Mouse (Mus musculus): Measurements from ENCODE around the gene Slc35a3. TPM values are rescaled to one million over a fixed set of nuclear protein-coding genes. Genes with fewer than 3 reads are reported as not detected.
"Not testable (repeated sequence)": the region's sequence is repeated elsewhere in the genome, so short reads cannot be mapped to it uniquely, and the experiment has no call there.

The Slc35a3 gene
- polyA plus RNA-seq (2015; fragmentation: Nextera tagmentation; extraction: Ambion mirVana), result 10.0 TPM in 2 replicates

DNA sequence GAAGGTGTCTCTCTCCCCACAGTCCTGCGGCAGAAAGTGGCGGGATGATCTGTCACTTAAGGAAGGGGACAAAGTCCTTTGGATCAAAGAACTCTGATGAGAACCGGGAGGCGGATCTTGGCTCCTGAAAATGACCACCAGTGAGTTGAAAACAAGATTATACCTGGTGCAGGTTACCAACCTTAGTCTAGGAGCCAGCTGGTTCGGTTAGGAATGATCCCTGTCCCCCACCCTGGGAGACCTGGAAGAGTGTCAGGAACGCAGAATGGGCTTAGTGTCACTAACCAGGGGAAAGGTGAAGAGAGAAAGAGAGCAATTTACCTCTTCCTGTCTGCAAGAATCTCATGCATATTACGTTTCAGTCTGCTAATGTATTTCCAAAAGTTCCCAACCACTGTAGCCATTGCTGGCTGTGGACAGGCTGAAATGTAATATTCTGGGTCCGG, at the start of gene Slc35a3:
Gene Slc35a3, minus strand, starts transcription at position 396 of the 446 bp plus-strand sequence.
- peak within 1 kb of the TSS; percentile 87 for H3K4me2 ChIP-seq (replicated peaks; ENCODE audit: low read depth, low read length)
- WGBS, result 3% methylated on average over 8 of the region's 8 CpGs
- DNase-seq (ENCODE audit: low spot score) (no peak), ATAC-seq (peak; percentile 9)
- H3K36me3 ChIP-seq (ENCODE audit: insufficient read depth, low read length), result no peaks in the 10 kb centered on the region
- peak within 1 kb of the TSS; percentile 93 for H3K9ac ChIP-seq (replicated peaks; ENCODE audit: low read depth)
- TF ChIP-seq CTCF (IDR thresholded peaks at IDR 0.05) (no peak), EP300 (IDR thresholded peaks at IDR 0.05) (no peak)
- no peaks in the 10 kb centered on the region for H3K9me3 ChIP-seq (ENCODE audit: low read length)
- H3K4me3 ChIP-seq (ENCODE audit: low read depth, low read length), result peak within 1 kb of the TSS; percentile 92
- no peaks in the 10 kb centered on the region for H3K27me3 ChIP-seq (replicated peaks; ENCODE audit: insufficient read depth, low read length)
- H3K4me1 ChIP-seq (ENCODE audit: insufficient read depth, low read depth, low read length), result peaks cover 5% of the 10 kb centered on the region; the same call in 1 of the 2 replicates
- H3K27ac ChIP-seq (ENCODE audit: low read length), result peak within 1 kb of the TSS; percentile 88

DNA sequence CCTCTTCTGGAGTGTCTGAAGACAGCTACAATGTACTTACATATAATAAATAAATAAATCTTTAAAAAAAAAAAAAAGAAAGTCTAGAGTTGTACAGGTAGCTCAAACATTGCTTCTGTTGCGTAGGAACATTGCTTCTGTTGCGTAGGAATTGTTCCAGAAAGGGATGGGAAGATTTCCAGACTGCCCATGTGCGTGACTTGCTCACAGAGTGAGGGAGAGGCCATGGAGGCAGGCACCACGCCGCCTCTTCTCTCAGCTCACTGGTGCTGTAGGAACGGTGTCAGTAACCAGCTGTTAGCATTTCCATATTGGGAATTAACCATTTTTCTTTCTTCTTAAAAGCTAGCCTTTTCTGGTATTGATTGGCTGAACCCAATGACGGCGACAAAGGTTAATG, 40.2 kb upstream of the Slc35a3 start:
- 88% methylated on average over 8 of the region's 8 CpGs for WGBS

DNA sequence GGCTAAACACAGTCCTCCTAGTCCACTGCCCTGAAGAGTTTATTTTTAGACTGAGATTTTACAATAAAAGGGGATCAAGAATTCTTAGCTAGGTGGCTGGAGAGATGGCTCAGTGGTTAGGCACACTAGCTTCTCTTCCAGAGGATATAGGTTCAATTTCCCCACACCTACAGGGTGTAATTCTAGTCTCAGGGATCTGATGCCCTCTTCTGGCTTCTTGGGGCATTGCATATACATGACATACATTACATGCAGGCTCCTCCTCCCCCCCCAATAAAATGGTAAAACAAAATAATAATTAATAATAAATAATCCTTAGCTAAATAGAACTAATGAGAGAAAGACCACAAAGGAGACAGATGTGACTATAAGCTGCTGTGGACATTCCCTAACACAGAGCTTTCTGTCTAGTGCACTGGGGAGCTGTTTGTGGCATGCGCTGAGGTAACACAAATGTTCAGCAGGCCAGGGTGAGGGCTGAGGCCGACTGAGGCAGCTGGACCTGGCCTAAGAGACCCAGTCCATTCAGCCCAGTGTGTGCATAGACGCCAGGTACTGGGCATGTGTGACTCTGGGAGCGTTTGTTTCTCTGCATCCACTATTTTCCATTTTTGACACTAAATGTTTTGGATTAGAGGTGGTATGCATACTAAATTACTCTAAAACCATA, 38.7 kb upstream of the Slc35a3 start:
- ATAC-seq, result no peak
- peaks cover 3% of the 10 kb centered on the region for H3K36me3 ChIP-seq (ENCODE audit: insufficient read depth, low read length)
- H3K4me3 ChIP-seq (ENCODE audit: low read depth, low read length), result no peak overlapping the region
- H3K9ac ChIP-seq (replicated peaks; ENCODE audit: low read depth), result no peak overlapping the region
- WGBS, result 78% methylated on average over 4 of the region's 4 CpGs
- H3K9me3 ChIP-seq (ENCODE audit: low read length), result no peaks in the 10 kb centered on the region
- no peaks in the 10 kb centered on the region for H3K27me3 ChIP-seq (replicated peaks; ENCODE audit: insufficient read depth, low read length)
- TF ChIP-seq EP300 (IDR thresholded peaks at IDR 0.05) (no peak), CTCF (IDR thresholded peaks at IDR 0.05) (peak; percentile 75)
- H3K4me1 ChIP-seq (ENCODE audit: insufficient read depth, low read depth, low read length), result no peaks in the 10 kb centered on the region
- no peak overlapping the region for H3K4me2 ChIP-seq (replicated peaks; ENCODE audit: low read depth, low read length)
- no peak overlapping the region for H3K27ac ChIP-seq (ENCODE audit: low read length)
- peak; percentile 63 for DNase-seq (ENCODE audit: low spot score)

More for the DNA sequence above, 40.2 kb upstream of the Slc35a3 start:
- no peak overlapping the region for H3K27ac ChIP-seq (ENCODE audit: low read length)
- no peak overlapping the region for H3K9ac ChIP-seq (replicated peaks; ENCODE audit: low read depth)
- peaks cover 12% of the 10 kb centered on the region for H3K36me3 ChIP-seq (ENCODE audit: insufficient read depth, low read length)
- TF ChIP-seq EP300 (IDR thresholded peaks at IDR 0.05) (no peak), CTCF (IDR thresholded peaks at IDR 0.05) (no peak)
- H3K27me3 ChIP-seq (replicated peaks; ENCODE audit: insufficient read depth, low read length), result no peaks in the 10 kb centered on the region
- H3K4me2 ChIP-seq (replicated peaks; ENCODE audit: low read depth, low read length), result no peak overlapping the region
- ATAC-seq (no peak), DNase-seq (ENCODE audit: low spot score) (no peak)
- no peaks in the 10 kb centered on the region for H3K4me1 ChIP-seq (ENCODE audit: insufficient read depth, low read depth, low read length)
- no peak overlapping the region for H3K4me3 ChIP-seq (ENCODE audit: low read depth, low read length)
- H3K9me3 ChIP-seq (ENCODE audit: low read length), result no peaks in the 10 kb centered on the region

DNA sequence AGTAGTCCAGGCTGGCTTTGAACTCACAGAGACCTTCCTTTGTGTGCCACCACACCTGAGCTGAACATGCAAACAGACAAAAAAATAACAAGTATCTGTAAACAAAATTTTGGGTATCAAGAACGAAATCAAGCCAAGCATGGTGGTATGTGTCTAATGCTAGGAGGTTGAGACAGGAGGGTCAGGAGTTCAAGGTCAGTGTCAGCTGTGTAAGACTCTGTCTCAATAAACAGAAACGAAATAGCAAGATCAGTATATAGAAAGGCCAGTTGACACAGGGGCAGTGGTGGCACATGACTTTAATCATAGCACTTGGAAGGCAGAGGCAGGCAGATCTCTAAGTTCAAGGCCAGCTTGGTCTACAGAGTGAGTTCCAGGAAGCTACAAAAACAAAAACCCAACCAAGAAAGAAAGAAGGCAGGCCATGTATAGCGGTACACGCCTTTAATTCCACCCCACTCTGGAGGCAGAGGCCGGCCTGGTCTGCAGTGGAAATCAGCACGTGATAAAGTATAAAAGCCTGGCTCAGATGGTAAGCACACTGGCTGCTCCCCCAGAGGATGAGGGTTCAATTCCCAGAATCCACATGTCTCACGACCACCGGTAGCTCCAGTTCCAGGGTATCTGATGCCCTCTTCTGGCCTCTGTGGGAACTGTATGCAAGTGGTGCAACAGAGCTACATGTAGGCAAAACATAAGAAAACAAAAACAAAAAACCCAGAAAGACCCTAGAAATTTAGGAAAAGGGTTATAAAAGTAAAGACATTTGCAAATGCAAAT, 36.0 kb upstream of the Slc35a3 start:
- peak; percentile 21 for DNase-seq (ENCODE audit: low spot score)
- ATAC-seq, result peak; percentile 26; the same call in 1 of the 2 replicates
- WGBS, result 56% methylated on average over 8 of the region's 8 CpGs
- no peaks in the 10 kb centered on the region for H3K27me3 ChIP-seq (replicated peaks; ENCODE audit: insufficient read depth, low read length)
- H3K4me3 ChIP-seq (ENCODE audit: low read depth, low read length), result no peak overlapping the region
- H3K36me3 ChIP-seq (ENCODE audit: insufficient read depth, low read length), result peaks cover 4% of the 10 kb centered on the region; the same call in 1 of the 2 replicates
- H3K4me2 ChIP-seq (replicated peaks; ENCODE audit: low read depth, low read length), result no peak overlapping the region
- no peaks in the 10 kb centered on the region for H3K9me3 ChIP-seq (ENCODE audit: low read length)
- no peak overlapping the region for H3K9ac ChIP-seq (replicated peaks; ENCODE audit: low read depth)
- H3K27ac ChIP-seq (ENCODE audit: low read length), result no peak overlapping the region
- TF ChIP-seq CTCF (IDR thresholded peaks at IDR 0.05) (peak; percentile 74), EP300 (IDR thresholded peaks at IDR 0.05) (no peak)
- H3K4me1 ChIP-seq (ENCODE audit: insufficient read depth, low read depth, low read length), result no peaks in the 10 kb centered on the region

DNA sequence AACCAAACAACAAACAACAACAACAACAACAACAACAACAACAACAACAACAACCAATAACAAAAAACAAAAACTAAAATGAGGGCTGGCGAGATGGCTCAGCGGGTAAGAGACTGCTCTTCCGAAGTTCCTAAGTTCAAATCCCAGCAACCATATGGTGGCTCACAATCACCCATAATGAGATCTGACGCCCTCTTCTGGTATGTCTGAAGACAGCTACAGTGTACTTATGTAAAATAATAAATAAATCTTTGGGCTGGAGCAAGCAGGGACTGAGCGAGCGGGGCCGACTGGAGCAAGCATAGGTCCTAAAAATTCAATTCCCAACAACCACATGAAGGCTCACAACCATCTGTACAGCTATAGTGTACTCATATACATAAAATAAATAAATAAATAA, 35.0 kb upstream of the Slc35a3 start:
- H3K4me1 ChIP-seq (ENCODE audit: insufficient read depth, low read depth, low read length); DNase-seq (ENCODE audit: low spot score); ATAC-seq; H3K27me3 ChIP-seq (replicated peaks; ENCODE audit: insufficient read depth, low read length); H3K4me2 ChIP-seq (replicated peaks; ENCODE audit: low read depth, low read length); H3K9ac ChIP-seq (replicated peaks; ENCODE audit: low read depth); H3K4me3 ChIP-seq (ENCODE audit: low read depth, low read length); H3K27ac ChIP-seq (ENCODE audit: low read length); H3K36me3 ChIP-seq (ENCODE audit: insufficient read depth, low read length); H3K9me3 ChIP-seq (ENCODE audit: low read length): not testable (repeated sequence)
- TF ChIP-seq CTCF (IDR thresholded peaks at IDR 0.05), result peak; percentile 21
- 88% methylated on average over 7 of the region's 7 CpGs for WGBS

DNA sequence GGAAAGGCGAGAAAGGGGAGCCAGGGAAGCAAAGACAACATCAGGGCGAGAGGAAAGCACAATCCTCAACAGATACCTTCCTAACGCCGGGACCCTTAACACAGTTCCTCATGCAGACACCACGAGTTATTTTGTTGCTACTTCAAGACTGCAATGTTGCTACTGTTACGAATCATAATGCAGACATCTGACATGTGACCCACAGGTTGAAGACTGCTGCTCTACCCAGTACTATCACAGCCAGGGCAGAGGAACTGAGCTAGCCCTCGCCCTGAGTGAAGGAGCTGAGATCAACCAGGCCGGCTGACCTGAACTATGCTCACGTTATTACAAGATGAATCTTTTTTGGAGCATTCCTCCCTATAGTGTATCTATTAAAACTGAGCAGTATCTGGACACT, 28.3 kb upstream of the Slc35a3 start:
- Histone ChIP-seq H3K36me3 (ENCODE audit: insufficient read depth, low read length) (0 out of 2 replicates have a peak, but pooled peaks cover under 1% of the 10 kb centered on the region), H3K4me2 (replicated peaks; ENCODE audit: low read depth, low read length) (no peak overlapping the region), H3K9ac (replicated peaks; ENCODE audit: low read depth) (no peak overlapping the region), H3K27me3 (replicated peaks; ENCODE audit: insufficient read depth, low read length) (no peaks in the 10 kb centered on the region), H3K4me1 (ENCODE audit: insufficient read depth, low read depth, low read length) (no peaks in the 10 kb centered on the region), H3K9me3 (ENCODE audit: low read length) (no peaks in the 10 kb centered on the region), H3K4me3 (ENCODE audit: low read depth, low read length) (no peak overlapping the region), H3K27ac (ENCODE audit: low read length) (no peak overlapping the region)
- DNase-seq (ENCODE audit: low spot score) (no peak), ATAC-seq (no peak)
- TF ChIP-seq EP300 (IDR thresholded peaks at IDR 0.05) (no peak), CTCF (IDR thresholded peaks at IDR 0.05) (no peak)
- 66% methylated on average over 9 of the region's 9 CpGs for WGBS

Data from lung, postnatal 0 days (tissue).